Mouse (Mus musculus) skeletal muscle tissue, adult 2 months (tissue): ENCODE data around the gene Bach1.
"Not testable (repeated sequence)": the region's sequence is repeated elsewhere in the genome, so short reads cannot be mapped to it uniquely, and the experiment has no call there.

ENCODE experiments used
- DNase-seq: peaks from one replicate; pipeline ENCODE4 v3.0.0-alpha.2; 2012; ENCODE audit warnings: low read depth, low spot score

Bach1 gene

DNA sequence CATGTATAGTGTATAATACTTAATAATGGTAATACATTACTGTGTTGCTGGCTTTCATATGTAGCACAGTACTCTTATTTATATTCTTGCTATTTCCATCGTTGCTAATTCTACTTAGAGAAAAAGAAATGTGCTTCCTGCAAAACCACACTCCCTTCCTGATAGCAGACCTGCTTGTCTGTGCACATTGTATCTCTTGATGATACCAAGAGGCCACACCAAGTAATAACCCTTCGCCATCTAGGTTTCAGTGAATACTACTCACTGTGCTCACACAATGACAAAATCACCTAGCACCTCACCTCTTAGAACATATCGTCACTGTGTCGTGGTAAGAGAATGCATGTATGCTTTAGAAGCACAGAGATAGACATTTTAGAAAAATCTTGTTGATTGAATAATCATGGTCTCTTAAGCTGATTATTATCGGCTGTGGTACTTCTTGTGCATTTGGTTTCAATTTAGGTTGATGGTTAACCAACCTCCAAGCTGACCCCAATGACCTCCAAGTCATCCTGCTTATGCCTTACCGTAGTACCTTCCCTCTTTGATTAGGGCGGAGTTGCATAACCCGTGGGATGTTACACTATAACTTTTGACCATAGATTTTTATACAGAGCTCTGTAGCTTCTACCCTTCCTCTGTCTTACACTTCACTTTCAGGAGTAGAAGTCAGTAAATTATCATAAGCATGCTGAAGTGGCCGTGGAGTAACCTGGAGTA is 17.7 kb upstream of the Bach1 start:
- DNase-seq = no peak

DNA sequence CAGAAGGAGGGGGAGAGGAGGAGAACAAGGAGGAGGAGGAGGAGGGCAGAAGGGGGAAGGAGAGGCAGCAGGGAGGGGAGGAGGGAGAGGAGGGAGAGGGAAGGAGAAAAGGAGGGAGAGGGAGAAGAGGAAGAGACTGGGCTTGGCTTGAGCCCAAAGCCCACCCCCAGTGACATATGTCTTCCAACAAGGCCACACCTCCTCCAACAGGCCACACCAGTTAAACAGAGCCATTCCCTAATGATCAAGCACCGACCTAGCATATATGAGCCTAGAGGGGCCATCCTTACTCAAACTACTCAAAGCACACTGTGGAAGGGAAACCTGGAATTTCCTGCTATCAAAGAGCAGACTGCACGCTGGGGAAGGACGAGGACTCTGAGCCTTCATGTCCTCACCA is 16.9 kb upstream of the Bach1 start:
- no peak for DNase-seq

DNA sequence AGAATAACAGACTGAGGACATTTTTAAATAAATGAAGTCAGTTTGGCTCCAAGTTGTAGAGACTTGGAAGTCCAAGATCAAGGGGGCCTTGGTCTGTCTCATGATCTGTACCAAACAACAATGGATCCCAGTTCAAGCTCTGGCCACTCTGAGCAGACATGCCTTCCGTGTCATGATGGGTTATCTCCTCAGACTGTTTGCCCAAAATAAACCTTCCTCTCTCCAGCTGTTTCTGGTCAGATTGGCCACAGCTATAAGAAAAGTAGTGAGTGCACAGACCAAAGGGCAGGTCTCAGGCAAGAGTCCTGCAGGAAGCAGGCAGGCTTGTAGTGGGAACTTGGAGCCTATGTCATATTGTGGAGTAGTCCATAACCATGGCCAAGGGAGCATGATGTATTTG is 12.3 kb upstream of the Bach1 start:
- DNase-seq = no peak

DNA sequence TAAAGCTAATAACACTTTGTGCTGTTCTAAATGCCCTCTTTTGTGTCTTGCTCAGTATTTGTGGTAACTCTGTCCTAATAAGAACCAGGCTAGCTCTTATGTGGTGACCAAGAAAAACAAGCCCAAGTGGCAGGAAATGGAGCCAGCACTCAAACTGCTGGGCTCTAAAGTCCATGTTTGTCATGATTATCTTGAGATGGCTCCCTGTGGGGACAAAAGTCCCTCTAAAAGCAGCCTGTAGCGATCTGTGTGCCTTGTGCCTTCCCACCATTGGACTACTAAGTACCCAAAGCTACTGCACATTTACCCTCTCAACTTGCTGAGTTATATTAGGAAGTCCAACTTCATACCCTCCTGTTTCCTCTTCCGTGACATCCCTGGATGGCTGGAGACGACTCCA is 11.4 kb upstream of the Bach1 start:
- no peak for DNase-seq

DNA sequence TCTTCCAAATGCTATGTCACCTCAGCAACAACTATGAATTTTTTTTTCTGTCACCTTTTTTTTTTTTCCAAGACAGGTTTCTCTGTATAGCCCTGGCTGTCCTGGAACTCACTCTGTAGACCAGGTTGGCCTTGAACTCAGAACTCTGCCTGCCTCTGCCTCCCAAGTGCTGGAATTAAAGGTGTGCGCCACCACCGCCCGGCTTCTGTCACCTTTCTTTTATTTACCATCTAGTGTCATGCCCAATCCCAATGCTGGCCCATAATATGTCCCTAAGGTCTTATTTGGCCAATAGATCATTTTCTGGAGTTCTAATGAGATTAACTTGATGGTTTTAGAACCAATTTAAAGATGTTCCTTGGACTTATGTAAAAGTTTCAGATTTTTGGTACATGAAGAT is 10.4 kb upstream of the Bach1 start:
- DNase-seq = not testable (repeated sequence)

DNA sequence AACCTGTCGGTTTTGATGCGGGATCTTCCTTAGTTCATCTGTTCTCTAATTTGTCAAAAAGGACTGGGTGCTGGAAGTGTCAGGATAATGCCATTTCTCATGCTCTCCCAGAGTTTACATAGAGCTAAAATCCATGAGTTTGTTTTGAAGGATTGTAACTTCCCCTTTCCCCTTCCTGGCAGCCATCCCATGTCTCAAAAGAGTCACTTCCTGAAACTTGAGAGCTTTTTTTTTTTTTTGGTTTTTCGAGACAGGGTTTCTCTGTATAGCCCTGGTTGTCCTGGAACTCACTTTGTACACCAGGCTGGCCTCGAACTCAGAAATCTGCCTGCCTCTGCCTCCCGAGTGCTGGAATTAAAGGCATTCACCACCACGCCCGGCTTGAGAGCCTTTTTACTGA is 9.9 kb upstream of the Bach1 start:
- DNase-seq = not testable (repeated sequence)

DNA sequence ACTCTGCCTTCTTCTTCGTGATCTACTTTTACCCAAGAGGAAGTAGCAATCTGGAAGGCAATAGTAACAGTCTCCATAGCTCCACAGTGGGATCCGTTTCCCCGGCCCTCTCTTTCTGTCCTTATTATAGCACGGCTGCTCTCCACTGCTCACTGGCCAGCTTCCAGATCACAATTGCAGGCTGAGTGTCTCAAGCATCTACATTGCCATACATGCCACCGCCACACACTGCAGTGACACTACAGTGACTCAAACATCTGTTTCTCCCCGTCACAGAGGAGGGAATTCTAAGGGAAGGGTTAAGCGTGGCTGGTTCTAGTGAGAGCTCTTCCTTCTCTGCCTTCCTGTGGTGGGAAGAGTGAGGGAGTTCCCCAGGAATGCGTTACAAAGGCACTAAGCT is 9.5 kb upstream of the Bach1 start:
- DNase-seq = no peak

DNA sequence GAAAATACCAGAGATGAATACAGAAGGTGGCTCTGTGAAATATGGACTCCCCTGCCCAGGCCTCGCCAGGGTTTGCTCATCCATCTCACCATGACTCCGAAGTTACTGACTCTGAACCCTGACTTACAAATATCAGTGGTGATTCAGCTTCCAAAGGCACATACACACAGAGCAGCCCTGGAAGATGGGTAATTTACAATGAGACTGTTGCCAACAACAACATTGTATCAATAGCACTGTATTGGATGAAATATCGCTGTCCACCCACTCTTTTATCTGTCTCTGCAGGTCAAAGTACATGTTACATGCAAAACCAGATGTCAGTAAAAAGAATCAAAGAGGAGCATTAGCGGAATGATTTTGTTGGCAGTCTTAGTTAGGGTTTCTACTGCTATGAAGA is 8.2 kb upstream of the Bach1 start:
- DNase-seq = no peak

DNA sequence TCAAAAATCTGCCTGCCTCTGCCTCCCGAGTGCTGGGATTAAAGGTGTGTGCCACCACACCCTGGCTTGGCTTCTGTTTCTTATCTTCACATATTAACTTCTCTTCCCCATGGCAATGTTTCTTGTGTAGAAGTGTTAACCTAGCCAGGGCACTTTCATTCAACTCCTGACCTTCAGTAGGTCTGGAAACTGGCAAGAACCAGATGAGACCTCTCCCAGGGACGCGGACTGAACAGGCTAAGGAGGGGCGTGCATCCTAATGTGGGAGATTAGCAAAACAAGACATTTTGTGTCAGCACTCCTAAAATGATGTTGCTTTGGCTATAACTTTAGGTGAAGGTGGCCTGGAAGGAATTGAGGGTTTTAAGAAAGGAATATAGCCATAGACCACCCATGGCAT is 7.6 kb upstream of the Bach1 start:
- no peak for DNase-seq

DNA sequence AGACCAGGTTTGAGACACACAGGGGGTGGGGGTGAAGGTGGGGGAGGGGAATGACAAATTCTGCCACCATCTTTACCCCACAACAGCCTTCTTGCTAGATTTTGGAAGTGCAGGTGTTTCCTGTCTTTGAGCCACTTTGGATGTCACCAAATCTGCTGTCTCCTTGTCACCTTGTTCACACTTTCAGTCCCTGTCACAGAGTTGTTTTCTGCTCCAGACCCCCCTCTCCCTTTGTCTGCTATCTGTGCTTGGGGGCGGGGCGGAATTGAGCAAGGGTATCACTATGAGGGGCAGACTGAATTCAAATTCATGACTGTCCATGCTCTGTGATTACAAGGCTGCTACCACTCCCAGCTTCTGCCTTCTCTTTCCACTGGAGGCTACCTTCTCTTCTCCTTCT is 6.2 kb upstream of the Bach1 start:
- no peak for DNase-seq

DNA sequence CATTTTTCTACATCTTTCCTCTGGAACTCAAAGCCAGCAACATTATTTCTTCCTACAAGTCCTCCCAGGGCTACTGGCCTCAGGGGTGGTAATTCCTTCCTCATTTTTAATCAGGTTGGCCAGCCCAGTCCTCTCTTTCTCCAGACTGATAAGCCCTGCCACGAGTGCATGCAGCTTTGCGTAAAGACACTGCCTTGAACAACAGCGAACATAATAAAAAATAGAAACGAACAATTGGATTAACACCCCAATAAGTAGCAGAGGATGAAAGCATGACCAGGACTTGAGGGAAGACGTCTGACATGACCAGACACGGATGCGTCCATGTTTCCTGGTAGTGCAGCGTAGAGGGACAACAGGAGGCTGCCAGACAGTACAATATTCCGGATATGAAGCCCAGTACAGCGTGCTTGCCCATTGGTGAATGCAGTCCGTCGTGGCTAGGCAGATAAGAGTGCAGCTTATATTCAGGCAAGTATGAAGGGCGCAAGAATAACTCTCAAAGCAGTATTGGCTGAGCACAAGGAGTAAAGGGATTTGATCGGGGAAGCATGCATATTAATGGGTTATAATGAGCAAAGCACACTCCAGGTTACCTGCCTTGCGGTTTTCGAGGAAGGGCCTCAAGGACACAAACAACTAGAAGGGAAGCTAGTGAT is 909 bp upstream of the Bach1 start:
- DNase-seq = no peak

DNA sequence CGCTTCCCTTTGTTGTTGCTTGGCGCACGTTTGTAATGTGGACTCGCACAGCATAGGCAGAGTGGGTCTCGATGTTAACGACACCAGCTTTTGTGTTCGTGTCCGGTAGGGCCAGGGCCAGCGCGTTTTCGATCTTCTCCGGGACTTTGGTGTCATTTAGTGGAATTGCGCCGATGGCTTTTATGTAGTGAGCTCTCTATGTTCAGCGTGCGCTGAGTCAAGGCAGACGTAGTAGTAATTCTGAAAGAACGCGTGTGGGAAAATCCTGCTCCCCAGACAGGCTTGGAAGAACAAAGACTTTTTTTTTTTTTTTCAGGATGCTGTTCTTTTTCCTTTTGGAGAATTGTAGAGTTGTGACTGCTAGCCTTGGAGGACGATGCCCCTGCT is 554 bp downstream of the Bach1 start:
- no peak for DNase-seq

DNA sequence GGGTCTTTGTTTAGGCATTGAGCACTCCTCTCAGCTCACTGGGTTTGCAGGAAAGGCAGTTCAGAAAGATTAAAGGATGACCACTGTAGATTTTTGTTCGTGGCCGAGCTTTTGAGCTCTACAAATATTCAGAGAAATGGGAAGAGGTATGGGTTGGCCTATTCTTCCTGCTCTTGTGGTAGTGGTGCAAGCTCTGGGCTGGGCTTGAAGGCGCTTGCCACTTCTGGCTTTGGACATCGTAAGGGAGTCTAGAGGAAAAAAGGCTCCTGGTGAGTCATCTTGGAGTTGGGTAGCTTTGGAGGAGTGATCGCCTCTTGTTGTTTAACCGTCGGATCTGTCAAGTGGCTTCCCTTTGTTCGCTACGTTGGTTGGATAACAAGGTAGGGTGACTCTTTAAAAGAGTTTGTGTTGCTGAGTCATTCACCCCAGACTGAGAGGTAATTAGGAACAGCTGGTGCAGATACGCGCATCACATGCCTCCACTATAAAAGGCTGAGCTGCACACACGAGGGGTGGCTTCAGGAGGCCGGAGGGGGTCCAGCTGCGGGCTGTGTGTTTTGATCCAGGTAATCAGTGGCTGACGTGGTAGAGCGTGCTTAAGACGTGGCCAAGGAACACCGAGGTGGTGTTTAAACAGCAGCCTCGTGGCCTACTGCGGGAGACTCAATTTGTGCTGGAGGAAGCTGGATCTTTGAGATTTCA is 1.1 kb downstream of the Bach1 start:
- peak; percentile 74 for DNase-seq

DNA sequence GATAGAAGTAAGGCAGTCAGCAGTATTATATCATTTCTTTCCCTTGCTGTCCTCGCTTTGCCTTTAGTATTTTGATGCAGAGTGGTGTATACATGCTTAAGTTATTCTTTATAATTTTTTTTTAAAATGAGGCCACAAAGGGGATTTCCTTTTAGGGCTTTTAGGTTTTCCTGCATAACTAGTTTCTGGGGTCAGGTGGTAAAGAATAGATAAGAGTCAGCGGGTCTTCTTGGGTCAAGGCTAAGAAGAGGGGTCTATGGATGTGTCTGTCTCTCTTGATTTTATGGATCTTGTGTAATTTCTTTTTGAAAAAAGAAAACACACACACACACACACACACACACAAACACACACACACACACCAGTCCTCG is 1.6 kb downstream of the Bach1 start:
- no peak for DNase-seq

DNA sequence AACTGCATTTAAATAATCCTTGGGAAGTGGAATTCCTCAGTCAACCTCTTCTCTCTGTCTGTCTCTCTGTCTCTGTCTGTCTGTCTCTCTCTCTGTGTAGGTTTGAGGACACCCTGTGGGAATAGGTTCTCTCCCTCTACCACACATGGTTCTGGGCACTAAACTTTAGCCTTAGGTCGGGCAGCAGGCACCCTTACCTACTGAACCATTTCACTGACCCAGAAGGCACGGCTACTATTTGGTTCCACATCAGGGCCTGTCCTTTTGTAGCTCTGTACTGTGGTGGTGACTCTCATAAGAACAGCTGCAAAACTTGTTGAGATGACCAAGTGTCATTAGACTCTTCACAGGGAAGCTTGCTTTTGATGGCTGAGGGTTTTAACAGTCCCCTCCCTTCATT is 3.1 kb downstream of the Bach1 start:
- DNase-seq = no peak

DNA sequence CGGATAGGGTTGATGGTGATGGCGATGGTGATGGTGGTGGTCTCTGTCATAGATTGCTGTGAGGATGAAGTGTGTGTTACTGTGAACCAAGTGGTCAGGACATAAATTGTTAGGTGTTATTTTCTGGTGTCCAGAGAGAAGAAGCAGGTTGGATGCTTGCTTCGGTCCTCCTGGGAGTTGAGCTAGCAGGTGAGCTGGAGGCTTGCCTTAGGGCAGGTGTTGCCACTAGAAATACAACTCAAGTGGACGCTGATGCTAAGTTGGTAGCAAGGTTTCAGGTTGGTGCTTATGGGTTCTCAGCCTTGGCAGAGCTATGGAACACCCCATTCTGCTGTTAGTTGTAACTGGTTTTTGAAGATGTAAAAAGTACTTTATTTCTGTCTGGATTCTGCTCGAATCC is 4.1 kb downstream of the Bach1 start:
- no peak for DNase-seq

DNA sequence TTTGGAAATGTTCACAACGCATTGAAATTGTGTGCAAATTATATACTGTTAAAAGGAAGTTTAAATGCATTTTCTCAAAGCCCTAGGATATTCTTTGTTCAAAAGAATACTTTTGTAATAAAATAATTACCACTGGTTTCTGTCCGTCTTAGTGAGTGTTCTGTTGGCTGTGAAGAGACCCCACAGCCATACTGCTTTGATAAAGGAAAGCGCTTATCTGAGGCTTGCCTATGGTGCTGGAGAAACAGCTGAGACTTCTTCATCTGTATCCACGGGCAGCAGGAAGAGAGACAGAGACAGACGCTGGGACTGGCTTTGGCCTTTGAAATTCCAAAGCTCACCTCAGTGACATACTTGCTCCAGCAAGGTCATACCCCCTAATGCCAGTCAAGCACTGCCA is 5.5 kb downstream of the Bach1 start:
- DNase-seq = no peak

DNA sequence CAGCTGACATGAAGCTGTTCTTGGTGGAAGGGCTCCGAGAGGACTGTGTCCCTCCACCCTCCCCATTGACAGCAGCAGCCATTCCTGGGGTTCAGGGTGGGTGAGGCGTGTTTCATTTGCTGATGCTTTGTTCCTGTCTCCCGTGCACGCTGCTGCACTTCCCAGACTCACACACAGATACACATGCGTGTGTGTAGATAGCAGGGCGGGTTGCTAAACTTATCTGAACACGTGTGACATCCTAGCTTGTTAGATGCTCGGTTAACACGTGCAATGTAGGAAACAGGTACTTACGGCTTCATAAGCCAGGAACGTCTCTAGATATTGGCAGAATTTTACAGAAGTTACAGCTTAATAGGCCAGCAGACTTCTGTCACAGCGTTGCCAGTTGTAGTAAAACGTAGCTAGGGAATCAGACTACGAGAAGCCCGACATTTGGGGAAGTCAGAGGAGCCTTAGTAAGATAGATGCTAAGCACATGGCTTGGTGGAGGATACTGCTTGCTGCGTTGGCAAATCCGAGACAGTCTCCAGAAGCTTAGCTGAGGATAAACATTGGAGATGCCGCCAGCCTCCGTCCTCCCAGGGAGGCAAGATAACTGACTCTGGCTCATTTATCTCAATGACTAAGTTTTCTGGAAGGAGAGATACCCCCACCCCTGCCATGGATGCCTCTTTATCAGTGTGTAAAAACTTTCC is 7.3 kb downstream of the Bach1 start:
- DNase-seq = no peak

DNA sequence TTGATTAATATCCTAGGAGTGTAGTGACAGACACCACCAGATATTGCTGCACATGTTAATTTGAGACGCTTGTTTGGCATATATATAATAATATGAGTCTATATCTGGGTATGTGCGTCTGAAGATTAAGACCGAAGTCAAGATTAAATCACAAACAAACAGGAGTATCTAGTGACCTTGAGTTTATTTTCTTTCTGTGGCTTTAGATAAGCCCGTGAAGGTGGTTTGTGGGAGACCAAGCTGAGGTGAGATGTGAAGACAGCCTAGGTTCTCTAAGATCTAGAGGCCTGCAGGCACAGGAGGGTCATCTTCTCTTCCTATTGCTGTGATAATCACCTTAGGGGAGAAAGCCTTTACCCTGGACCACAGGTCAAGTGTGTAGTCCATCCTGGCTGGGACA is 8.6 kb downstream of the Bach1 start:
- no peak for DNase-seq

DNA sequence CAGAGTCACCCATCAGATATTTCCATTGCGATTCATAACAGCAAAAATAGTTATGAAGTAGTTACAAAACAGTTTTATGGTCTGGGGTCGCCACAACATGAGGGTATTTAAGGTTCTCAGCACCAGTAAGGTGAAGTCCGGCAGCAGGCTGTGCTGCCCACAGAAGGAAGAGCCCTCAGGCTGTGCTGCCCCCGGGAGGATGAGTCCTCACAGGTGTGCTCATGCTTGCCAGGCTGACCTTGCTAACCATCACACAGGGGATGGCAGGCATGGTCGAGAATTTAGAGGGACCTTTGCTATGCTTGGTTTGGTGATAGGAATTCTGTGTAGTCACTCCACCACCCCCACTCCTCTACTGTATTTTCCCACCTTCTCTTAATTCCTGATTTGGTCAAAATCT is 9.8 kb downstream of the Bach1 start:
- no peak for DNase-seq

DNA sequence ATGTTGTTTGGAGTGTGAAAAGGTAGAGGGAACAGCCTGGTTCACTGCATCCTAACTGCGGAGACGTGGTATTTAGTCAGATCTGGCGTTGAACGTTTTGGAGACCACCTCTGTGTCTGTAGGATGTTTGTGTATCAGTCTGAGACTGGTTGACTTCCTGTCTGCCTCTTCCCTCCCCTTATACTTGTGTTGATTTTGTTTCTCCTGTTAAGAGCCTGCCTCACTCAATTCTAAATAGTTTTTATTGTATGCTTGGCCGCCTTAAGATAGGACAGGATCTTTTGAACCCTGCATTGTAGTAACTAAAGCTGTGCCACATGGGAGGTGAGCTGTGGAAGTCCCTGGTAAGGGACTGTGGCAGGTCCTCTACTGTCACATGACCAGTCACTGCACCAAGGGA is 10.4 kb downstream of the Bach1 start:
- no peak for DNase-seq

DNA sequence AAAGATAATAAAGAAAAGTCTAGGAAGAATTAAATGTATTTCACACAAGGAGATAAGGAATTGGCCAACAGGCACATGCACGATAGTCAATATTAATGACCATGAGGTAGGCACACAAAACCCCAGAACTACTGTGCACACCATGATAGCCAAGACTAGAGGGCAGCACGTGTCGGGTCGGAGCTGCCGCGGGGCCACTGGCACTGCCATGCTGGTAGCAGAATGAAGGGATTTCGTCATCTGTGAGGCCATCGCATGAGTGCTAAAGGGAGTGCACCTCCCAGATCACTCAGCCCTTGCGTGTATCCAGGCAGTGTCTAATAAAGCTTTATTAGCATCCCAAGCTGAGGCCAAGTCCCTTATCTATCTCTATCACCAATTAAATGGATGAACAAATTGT is 11.2 kb downstream of the Bach1 start:
- DNase-seq = no peak

DNA sequence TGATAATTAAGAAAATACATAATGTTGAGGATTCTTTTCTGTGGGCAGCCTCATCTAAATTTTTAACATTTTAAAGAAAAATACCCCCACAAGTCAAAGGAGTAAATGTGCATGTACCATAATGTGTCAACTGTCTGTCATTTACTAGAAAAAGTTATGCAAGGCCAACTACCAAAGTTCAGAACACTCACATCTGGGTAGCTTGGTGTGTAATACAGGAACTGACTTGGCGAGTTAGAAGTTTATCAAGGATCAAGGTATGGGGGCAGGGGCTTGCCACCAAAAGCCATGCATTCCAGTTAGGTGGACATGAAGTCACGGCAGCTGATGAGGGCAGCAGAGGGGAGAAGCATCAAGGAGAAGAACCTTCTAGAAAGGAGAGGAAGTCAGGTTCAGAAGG is 13.2 kb downstream of the Bach1 start:
- no peak for DNase-seq
